Mouse (Mus musculus) neural tube, embryonic 15.5 days (tissue): ENCODE measurements around the gene Egfem1. TPM values are rescaled to one million over a fixed set of nuclear protein-coding genes. Genes with fewer than 3 reads are reported as not detected.

ENCODE experiments used
- ATAC-seq: fragments of 200-750 bp; cut with Nextera tagmentation; 2 replicates; pipeline ENCODE4 v1.8.0; 2017; ENCODE audit warnings: mild to moderate bottlenecking, moderate TSS enrichment, moderate library complexity; ENCODE audit not compliant: low FRiP score
- H3K27ac ChIP-seq: fragments of 300-500 bp; sonication (generic); replicated peaks from 2 replicates; pipeline ENCODE4 v1.5.1; 2015; ENCODE audit warnings: mild to moderate bottlenecking, inconsistent platforms
- H3K27me3 ChIP-seq: fragments of 300-500 bp; sonication (generic); replicated peaks from 2 replicates; pipeline ENCODE4 v1.6.1; 2015; ENCODE audit warnings: inconsistent platforms
- H3K36me3 ChIP-seq: fragments of 300-500 bp; sonication (generic); 2 replicates; pipeline ENCODE4 v1.6.1; 2015; ENCODE audit warnings: inconsistent platforms
- H3K4me1 ChIP-seq: fragments of 300-500 bp; sonication (generic); 2 replicates; pipeline ENCODE4 v1.6.1; 2015; ENCODE audit warnings: inconsistent platforms
- H3K4me2 ChIP-seq: fragments of 300-500 bp; sonication (generic); 2 replicates; pipeline ENCODE4 v1.6.1; 2015; ENCODE audit warnings: inconsistent platforms, mild to moderate bottlenecking, moderate library complexity
- H3K4me3 ChIP-seq: fragments of 300-500 bp; sonication (generic); replicated peaks from 2 replicates; pipeline ENCODE4 v1.5.1; 2015; ENCODE audit warnings: mild to moderate bottlenecking, inconsistent platforms
- H3K9ac ChIP-seq: fragments of 300-500 bp; sonication (generic); replicated peaks from 2 replicates; pipeline ENCODE4 v1.6.1; 2015; ENCODE audit warnings: mild to moderate bottlenecking, inconsistent platforms
- H3K9me3 ChIP-seq: fragments of 300-500 bp; sonication (generic); replicated peaks from 2 replicates; pipeline ENCODE4 v1.6.1; 2016; ENCODE audit warnings: inconsistent platforms
- WGBS: fragments of 180-500 bp; shearing (Covaris S2); methylation state at CpG from one replicate; pipeline ENCODE4 v1.1.7; 2015; ENCODE audit warnings: mixed read lengths; 5-methylcytosine and 5-hydroxymethylcytosine counted together
- polyA plus RNA-seq: library from polyadenylated mRNA; unstranded; fragments of >200 nt; fragmentation: Nextera tagmentation; extraction: Ambion mirVana; gene quantifications from 2 replicates; pipeline ENCODE4 v1.2.1, GENCODE M21; 2015

Egfem1 gene
- 4.3 and 5.1 TPM in 2 replicates for polyA plus RNA-seq

DNA sequence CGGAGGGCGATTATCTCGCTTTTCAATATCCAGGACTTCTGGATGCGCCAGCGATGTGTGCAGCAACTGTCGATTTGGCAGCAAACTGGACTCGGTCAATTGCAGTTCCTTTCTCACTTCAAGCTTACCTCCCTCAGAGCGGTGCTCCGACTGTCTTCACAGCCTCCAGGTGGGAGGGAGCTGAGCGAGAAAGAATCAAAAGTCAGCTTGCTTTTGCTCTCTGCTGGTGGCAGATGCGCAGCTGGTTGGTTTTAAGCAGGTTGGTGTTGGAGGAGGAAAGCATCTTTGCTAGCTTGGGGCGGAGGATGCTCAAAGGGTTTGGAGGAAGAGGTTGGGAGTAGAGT is at the start of gene Egfem1:
Egfem1 (plus strand) TSS at position 72 of the 344 bp plus-strand sequence.
- WGBS = 5% methylated on average over 12 of the region's 12 CpGs
- Histone ChIP-seq H3K9ac (peak within 1 kb of the TSS; percentile 50), H3K4me1 (peaks cover 25% of the 10 kb centered on the region), H3K27ac (peak within 1 kb of the TSS; percentile 74), H3K36me3 (no peaks in the 10 kb centered on the region), H3K4me2 (peak within 1 kb of the TSS; percentile 94), H3K9me3 (no peaks in the 10 kb centered on the region), H3K27me3 (0 out of 2 replicates have a peak, but pooled peaks cover 4% of the 10 kb centered on the region), H3K4me3 (peak within 1 kb of the TSS; percentile 67)
- ATAC-seq = peak; percentile 70

DNA sequence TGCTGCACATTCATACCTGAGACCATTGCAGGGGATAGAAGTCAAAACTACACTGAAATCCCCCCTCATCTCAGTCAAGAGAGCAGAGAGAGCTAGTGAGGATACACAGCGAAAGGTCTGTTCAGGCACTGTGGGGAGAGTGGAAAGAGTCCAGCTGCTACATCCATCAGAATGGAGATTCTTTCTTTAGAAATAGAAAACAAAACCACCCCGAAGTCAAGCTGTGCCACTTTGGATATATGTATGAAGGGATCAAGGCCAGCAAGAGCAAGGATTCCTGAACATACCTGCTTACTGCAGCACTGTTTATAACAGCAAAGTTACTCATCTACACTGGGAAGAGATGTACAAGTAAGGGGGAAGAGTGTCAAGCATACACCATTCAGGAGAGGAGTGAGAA is 48.7 kb upstream of the Egfem1 start:
- no peak overlapping the region for H3K9ac ChIP-seq
- H3K4me1 ChIP-seq = no peaks in the 10 kb centered on the region
- ATAC-seq = no peak
- H3K27ac ChIP-seq = no peak overlapping the region
- no peak overlapping the region for H3K4me2 ChIP-seq
- H3K36me3 ChIP-seq = no peaks in the 10 kb centered on the region
- no peaks in the 10 kb centered on the region for H3K27me3 ChIP-seq
- 70% methylated on average over 2 of the region's 2 CpGs for WGBS
- H3K9me3 ChIP-seq = no peaks in the 10 kb centered on the region
- H3K4me3 ChIP-seq = no peak overlapping the region

DNA sequence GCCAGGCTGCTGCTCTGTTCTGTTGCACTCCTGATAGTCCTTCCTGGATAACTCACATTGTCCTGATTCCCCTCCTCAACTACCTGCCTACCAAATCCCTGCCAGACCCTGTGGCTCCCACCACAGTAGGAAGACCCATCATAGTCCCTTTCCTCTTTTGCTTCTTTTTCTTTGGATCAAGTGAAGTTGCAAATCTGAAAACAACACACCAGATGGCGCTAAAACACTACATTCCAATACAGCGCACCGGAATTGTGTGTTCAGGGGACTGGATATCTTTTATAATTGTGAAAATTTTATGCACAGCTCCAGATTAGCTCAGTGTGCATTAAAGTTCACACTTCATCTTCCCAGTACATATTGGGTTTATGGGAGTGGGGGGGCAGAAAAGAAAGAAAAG is 45.7 kb upstream of the Egfem1 start:
- Histone ChIP-seq H3K27ac (no peak overlapping the region), H3K9ac (no peak overlapping the region), H3K4me1 (no peaks in the 10 kb centered on the region), H3K36me3 (no peaks in the 10 kb centered on the region), H3K4me3 (no peak overlapping the region), H3K9me3 (no peaks in the 10 kb centered on the region), H3K27me3 (no peaks in the 10 kb centered on the region), H3K4me2 (no peak overlapping the region)
- 4% methylated on average over 3 of the region's 3 CpGs for WGBS
- peak; percentile 55; the same call in 1 of the 2 replicates for ATAC-seq

DNA sequence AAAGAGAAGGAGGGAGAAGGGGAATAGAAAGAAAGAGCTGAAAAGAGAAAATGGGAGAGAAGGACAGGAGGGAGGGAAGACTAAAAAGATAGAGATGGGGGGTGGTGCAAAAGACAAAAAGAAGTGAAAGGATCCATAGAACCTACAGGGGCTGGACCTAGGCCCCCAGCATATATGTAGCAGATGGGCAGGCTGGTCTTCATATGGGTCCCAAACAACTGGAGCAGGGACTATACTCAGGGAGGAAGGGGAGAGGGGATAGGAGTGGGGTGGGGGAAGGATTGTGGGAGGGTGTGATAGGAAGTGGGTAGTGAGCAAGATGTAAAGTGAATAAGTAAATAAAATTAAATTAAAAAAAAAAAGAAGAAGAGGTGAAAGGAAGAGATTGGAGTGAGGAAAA is 45.2 kb upstream of the Egfem1 start:
- no peaks in the 10 kb centered on the region for H3K9me3 ChIP-seq

DNA sequence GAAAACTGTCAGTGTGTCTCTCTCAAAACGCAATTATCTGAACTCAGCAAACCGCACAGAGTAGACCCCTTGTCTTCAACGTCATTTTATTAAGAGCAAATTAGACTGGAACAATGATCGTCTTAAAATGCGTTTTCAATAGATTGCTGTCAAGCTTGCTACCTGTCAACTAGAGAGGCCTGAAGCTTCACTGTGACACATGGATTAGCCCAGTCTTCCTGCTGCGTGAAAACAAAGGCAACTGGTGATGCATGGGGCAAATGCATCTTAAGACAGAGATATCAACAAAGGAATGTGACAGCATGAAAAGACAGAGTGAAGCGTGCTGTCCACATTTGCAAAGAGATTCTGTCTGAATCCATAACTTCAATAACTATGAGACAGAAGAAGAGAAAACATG is 41.8 kb upstream of the Egfem1 start:
- H3K27ac ChIP-seq = no peak overlapping the region
- ATAC-seq = no peak
- no peaks in the 10 kb centered on the region for H3K27me3 ChIP-seq
- H3K4me1 ChIP-seq = no peaks in the 10 kb centered on the region
- H3K9me3 ChIP-seq = no peaks in the 10 kb centered on the region
- no peaks in the 10 kb centered on the region for H3K36me3 ChIP-seq
- no peak overlapping the region for H3K4me3 ChIP-seq
- no peak overlapping the region for H3K4me2 ChIP-seq
- no peak overlapping the region for H3K9ac ChIP-seq
- 80% methylated on average over 7 of the region's 7 CpGs for WGBS

More for the DNA sequence above, 45.2 kb upstream of the Egfem1 start:
- H3K9ac ChIP-seq = no peak overlapping the region
- H3K4me1 ChIP-seq = no peaks in the 10 kb centered on the region
- 0 out of 2 replicates have a peak, but pooled peaks have one; percentile 47 for ATAC-seq
- H3K27ac ChIP-seq = no peak overlapping the region
- H3K27me3 ChIP-seq = no peaks in the 10 kb centered on the region
- H3K4me2 ChIP-seq = no peak overlapping the region
- H3K36me3 ChIP-seq = no peaks in the 10 kb centered on the region
- H3K4me3 ChIP-seq = no peak overlapping the region

DNA sequence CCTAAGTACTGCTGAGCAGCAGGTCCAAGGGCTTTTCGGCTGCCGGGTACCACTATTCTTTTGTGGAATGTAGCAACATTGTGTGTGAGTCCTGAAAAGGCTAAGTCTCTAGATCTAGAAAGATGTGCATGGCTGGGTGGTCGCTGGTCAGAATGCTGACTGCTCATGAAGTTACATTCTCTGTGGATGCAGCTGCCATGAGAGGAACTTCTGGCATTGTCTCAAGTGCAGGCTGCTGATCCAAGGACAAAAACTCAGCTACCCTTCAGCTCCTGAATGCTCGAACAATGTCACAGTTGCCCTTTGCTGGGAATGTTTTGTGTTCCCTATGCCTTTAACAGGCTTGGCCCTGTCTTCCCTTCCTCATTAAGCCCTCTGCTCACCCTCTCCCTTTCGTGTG is 35.5 kb upstream of the Egfem1 start:
- H3K4me1 ChIP-seq = peaks cover 7% of the 10 kb centered on the region; the same call in 1 of the 2 replicates
- no peaks in the 10 kb centered on the region for H3K36me3 ChIP-seq
- H3K27me3 ChIP-seq = no peaks in the 10 kb centered on the region
- H3K4me3 ChIP-seq = no peak overlapping the region
- no peak for ATAC-seq
- H3K9ac ChIP-seq = no peak overlapping the region
- H3K9me3 ChIP-seq = no peaks in the 10 kb centered on the region
- 32% methylated on average over 5 of the region's 5 CpGs for WGBS
- H3K4me2 ChIP-seq = no peak overlapping the region
- no peak overlapping the region for H3K27ac ChIP-seq

DNA sequence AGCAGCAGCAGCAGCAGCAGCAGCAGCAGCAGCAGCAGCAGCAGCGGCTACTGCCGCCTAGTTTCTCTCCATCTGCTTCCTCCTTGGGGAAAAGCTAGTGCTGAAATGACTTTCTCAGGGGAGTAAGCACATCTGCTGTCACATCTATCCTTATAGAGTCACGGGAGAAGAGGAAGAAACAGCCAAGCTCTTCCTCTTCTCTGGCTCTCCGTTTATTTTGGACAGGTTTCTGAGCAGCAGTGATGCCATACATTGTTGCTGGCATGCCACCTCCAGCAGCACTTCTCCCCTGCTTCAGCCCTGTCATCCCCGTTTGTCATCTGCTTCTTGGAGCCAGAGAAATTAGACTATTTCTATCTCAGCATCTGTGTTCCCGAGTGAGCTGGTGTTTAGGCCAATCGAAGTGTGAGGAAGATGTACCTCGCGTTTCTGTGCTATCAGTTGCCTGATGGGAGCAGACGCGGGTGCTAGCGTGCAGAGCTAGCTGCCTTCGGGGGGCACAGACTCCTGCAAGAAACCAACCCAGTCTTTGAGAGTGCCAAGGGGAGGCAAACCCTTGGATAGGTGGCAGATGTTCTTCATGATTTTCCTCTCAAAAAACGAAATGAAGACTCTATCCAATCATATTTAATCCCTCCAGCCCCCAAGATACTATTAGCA is 34.4 kb upstream of the Egfem1 start:
- H3K9me3 ChIP-seq = no peaks in the 10 kb centered on the region
- 0 out of 2 replicates have a peak overlapping the region, but pooled peaks have one; percentile 28 for H3K27ac ChIP-seq
- peaks cover 7% of the 10 kb centered on the region; the same call in 1 of the 2 replicates for H3K4me1 ChIP-seq
- 51% methylated on average over 14 of the region's 14 CpGs for WGBS
- no peaks in the 10 kb centered on the region for H3K27me3 ChIP-seq
- peak overlapping the region; percentile 27 for H3K4me2 ChIP-seq
- ATAC-seq = no peak
- no peaks in the 10 kb centered on the region for H3K36me3 ChIP-seq
- no peak overlapping the region for H3K9ac ChIP-seq
- H3K4me3 ChIP-seq = no peak overlapping the region

DNA sequence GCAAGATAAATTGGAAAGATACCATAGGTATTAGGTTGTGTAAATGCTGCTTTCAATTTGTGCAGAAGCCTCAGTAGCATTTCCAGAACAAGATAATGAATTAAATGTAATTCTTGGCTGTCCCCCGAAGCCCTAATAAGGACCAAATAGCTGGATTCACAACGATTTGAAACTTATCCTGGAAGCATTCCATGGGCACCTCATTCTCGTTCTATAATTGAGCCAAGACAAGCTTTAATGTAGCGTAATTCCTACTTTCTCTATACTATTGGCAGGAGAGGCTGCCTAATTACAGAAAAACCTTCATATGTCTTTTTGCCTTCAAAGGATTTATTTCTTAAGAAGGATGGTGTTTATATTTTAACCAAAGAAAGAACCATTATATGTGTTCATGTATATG is 18.7 kb upstream of the Egfem1 start:
- WGBS = 63% methylated on average over 4 of the region's 4 CpGs
- Histone ChIP-seq H3K27me3 (no peaks in the 10 kb centered on the region), H3K9ac (no peak overlapping the region), H3K4me2 (no peak overlapping the region), H3K4me1 (no peaks in the 10 kb centered on the region), H3K9me3 (no peaks in the 10 kb centered on the region), H3K4me3 (no peak overlapping the region), H3K27ac (no peak overlapping the region), H3K36me3 (no peaks in the 10 kb centered on the region)
- no peak for ATAC-seq

DNA sequence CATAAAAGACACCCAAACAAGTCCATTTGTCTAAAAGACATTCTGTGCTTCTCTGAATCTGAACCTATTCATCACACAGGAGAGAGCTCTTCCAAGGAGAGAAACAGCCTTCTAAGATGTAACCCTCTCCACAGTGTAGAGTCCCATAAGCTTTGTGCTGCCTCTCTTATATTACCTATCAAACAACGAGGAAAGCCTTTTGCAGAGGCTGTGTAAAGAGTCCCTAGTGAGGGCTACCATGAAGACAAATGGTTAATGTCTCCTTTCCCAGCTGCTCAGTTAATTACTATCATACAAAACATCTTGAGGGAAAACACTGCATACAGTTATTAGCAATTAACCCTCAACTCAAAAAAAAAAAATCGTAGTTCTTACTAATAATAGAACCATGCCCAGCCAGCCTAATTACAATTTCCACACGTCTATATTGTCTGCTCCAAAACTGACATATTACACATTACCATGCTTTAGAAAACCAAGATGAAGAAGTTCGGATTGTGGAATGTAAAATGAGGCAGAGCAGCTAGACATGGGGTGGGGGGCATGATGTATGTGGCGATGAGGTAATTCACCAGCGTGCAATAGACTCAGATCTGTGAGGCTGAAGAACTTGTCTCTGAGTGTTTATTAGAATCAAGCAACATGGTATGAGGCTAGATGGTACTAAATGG is 13.3 kb upstream of the Egfem1 start:
- Histone ChIP-seq H3K27me3 (no peaks in the 10 kb centered on the region), H3K27ac (no peak overlapping the region), H3K4me2 (no peak overlapping the region), H3K4me3 (no peak overlapping the region), H3K9ac (no peak overlapping the region), H3K4me1 (no peaks in the 10 kb centered on the region), H3K9me3 (no peaks in the 10 kb centered on the region), H3K36me3 (no peaks in the 10 kb centered on the region)
- ATAC-seq = peak; percentile 68
- 40% methylated on average over 6 of the region's 6 CpGs for WGBS

DNA sequence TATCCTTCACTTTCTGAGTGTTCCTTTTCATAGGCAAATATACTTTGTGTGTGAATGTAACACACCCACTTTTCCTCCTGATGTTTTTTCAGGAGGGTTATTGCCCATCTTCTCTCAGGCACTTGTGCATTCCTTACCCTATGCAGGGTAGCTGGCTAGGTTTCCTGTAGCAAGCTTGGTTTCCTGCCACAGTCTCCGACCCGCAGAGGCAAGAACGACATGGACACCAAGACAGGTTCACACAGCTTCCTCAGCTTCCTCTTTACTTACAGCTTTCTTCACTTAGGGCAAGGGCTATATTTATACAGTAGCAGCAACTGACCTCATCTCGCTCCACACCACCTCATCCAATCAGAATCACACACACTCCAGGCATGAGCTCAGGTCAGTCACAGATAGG is 10.5 kb upstream of the Egfem1 start:
- WGBS = 86% methylated on average over 4 of the region's 4 CpGs
- Histone ChIP-seq H3K4me3 (no peak overlapping the region), H3K4me1 (no peaks in the 10 kb centered on the region), H3K4me2 (no peak overlapping the region), H3K9ac (no peak overlapping the region), H3K27ac (no peak overlapping the region), H3K27me3 (no peaks in the 10 kb centered on the region), H3K36me3 (no peaks in the 10 kb centered on the region), H3K9me3 (no peaks in the 10 kb centered on the region)
- no peak for ATAC-seq

DNA sequence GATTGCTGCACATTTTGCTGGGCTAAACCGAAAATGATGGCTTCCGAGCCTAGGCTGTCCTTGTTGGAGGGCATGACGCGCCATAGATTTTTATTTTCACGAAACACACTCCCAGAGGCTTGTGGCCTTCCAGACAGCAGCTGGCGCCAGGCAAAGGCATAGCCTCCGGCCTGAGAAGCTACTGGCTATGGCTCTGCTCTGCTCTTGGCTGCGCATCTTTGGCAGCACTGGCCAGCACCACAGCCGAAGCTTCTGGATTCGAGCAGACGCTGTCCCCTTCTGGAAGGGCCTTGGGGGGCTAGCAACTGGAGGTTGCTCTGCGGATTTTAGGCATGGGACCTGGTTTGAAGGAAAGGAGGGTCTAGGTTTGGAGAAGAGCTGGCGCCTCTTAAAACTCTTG is 306 bp upstream of the Egfem1 start:
- no peaks in the 10 kb centered on the region for H3K9me3 ChIP-seq
- H3K4me1 ChIP-seq = peaks cover 25% of the 10 kb centered on the region
- H3K27me3 ChIP-seq = 0 out of 2 replicates have a peak, but pooled peaks cover 4% of the 10 kb centered on the region
- peak overlapping the region; percentile 67 for H3K4me3 ChIP-seq
- WGBS = 11% methylated on average over 13 of the region's 13 CpGs
- peak overlapping the region; percentile 94 for H3K4me2 ChIP-seq
- peak; percentile 62; the same call in 1 of the 2 replicates for ATAC-seq
- peak overlapping the region; percentile 50 for H3K9ac ChIP-seq
- no peaks in the 10 kb centered on the region for H3K36me3 ChIP-seq
- H3K27ac ChIP-seq = peak overlapping the region; percentile 74
